Mouse (Mus musculus) mouse embryonic stem cell (cell line): ENCODE results near the gene Tmem203.

ENCODE experiments used
- in situ Hi-C, 2 experiments: fragments of 300-500 bp; cut with MboI; formaldehyde crosslinking; loops; 1 replicate in 1 of 2; 3 replicates in 1 of 2; pipeline ENCODE4 v1.14.3; 2019 to 2020; ENCODE audit warnings: low sequenced_read_pairs in 2 of 2, low pct_unique_long_range_greater_than_20kb in 1 of 2, mixed read lengths in 1 of 2; ENCODE audit not compliant: unreplicated experiment in 1 of 2

Gene Tmem203

DNA sequence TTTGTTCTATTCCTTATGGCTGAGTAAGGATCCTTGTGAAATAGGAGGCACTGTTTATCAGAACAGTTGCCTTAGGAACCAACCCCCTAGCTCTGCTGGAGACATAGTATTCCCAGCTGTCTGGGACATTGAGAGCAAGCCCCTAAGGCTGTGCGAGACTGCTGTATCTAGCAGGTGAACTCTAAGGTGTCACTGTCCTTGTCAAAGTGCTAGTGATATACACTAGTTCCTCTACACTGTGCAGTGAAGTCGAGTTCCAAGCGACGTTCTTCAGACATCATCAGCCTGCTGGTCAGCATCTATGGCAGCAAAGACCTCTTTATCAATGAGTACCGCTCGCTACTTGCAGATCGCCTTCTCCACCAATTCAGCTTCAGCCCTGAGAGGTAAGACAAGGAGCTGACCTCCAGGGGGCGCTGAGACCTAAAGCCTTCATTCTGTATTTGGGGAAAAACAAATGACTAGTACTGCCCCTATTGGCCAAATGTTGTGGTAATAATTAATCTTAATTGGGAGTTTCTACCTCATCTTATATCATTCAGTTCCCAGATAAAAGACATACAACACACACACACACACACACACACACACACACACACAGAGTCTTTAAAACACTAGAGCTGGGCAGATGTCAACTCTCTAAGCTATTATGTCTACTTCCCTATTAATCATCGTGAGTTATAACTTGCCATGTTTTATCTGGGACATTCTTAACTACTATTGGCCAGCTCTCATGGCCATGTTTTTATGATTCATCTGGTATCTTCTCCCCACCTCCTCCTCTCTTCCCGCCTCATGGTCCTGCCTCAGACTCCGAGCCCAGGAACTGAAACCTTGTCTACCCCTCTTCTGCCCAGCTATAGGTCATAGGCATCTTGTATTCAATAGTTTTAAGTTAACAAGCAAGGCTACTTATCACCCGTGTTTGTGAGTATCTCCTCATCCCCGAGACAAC lies 24.0 kb downstream of the Tmem203 start:
- in situ Hi-C loops: no loop called here

DNA sequence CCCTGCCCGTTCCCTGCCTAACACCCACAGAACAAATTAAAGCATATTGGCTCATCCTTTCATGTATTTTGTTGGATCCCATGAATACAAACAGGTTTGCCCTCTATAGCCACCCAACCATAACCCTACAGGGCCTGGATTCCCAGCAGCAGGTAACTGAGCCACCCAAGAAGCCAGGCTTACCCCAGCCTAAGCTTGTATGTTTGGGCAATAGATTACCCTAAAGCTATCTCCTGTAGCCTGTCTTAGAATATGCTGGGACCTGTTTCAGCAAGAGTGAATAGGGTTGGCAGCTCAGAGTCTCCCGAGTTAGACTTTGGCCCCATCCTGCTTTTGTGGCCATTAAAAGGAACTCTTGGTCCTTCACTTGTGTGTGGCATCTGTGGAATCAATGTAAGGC lies 30.3 kb downstream of the Tmem203 start:
- in situ Hi-C loops: no loop called here

DNA sequence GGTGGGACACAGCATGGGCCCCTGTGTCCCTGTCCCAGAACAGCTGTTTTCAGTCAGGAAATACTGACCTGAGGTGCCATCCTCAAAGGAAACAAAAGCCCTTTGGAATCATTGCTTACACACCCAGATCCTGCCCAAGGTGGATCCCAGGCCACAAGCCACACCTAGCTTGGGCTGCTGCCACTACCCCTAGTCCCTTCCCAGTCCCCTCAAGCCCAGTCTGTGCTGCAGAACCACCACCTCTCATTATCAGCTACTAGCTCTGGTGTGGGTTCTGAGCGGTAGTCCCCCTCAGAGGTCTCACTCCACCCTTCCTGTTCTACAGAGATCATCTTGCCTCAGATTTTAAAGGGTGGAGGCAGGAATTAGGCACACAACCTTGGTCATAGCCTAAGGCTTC lies 31.1 kb downstream of the Tmem203 start:
- in situ Hi-C loops: no loop called here

DNA sequence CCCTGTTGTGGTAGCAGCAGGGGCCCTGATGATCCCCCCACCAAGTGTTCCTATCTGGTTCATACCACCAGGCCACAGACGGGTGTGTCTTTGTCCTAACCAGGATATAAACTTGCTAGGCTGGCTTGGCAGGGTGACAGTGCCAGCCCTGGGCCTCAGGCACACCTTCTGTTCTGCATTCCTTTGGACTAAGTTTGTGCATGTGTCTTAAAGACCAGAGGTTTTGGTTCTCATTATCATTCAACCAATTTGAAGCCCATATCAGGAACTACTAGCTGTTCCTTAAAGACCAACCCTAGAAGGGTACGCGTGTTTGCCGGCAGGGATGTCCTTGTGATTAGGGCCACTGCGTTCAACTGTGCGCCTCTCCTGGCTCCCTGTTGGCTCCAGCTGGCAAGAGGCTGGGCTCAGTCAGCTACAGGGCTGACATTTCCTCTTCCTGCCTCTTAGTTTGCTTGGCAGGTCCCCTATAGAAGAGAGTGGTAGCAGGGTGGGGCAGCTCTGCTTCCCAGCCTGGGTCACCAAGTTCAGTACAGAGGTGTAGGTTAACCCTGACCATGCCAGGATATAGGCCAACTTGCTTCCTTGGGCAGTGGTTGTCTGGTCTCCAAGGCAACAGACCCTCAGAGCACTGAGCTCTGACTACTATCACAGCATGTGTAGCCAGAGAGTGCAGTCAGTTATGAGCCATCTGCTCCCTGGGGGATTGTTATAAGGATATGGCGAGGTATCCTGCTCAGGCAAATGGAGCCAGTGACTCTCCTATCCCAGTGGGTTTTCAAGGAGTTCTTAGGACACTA lies 31.8 kb downstream of the Tmem203 start:
- in situ Hi-C loops: no loop called here

DNA sequence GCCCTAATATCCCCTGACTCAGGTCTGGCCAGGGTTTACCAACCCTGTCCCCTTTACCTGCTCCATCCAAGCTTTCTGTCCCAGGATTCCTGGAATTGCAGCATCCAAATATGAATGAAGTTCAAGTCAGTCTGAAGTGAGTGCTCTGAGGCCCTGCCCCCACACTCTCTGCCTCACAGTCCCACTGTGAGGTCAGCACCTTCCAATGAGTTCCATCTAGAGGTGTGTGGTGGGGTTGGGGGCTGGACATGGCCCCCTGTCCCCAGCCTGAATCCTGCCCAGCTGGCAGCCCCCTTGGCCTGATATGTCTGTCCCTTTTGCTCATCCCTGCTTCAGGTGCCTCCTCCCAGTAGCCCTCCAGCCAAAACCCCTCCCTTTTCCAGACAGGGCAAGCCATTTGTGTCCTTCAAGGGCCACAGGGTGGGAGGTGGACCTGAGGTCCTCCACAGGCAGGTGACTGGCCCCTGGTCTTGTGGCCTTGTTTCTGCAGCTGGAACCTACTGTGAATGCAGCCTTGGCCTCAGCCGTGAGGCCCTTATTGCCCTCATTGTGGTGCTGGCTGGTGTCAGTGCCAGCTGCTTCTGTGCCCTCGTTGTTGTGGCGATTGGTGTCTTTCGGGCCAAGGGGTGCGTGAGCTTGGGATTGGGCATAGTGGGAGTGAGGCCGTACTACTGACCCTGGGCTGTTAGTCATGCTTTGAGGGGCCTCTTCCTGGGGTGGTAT lies 32.8 kb downstream of the Tmem203 start, which contains the start of gene Tmem210:
Gene Tmem210, plus strand, starts transcription at position 219 of the 723 bp plus-strand sequence.
- in situ Hi-C loops: no loop called here

DNA sequence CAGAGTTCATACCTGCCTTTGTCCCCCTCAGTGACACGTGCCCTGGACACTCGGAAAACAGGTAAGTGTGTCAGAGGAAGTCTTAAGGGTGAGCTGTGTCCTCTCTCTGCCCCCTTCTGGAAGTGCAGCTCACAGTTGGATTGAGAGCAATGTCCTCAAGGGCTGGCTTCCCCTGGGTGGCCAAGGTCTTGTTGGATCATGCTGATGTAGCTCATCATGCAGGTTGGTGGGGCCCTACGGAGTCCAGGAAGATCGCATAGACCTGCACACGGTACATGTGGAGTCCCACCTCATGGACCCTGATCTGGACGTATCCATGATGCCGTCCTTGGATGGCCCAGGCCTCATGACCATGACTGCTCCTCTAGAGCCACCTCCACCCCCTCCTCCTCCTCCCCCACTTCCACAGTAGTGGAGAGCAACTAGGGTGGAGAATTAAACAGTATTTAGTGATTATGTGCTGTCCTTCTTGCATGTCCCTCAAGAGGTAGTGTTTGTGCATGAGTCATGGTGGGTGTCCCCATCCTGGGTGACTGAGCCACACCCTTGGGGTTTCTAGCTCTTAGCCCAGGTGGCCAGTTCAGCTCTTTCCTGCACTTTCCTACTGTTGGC lies 33.6 kb downstream of the Tmem203 start:
- in situ Hi-C loops: no loop called here

DNA sequence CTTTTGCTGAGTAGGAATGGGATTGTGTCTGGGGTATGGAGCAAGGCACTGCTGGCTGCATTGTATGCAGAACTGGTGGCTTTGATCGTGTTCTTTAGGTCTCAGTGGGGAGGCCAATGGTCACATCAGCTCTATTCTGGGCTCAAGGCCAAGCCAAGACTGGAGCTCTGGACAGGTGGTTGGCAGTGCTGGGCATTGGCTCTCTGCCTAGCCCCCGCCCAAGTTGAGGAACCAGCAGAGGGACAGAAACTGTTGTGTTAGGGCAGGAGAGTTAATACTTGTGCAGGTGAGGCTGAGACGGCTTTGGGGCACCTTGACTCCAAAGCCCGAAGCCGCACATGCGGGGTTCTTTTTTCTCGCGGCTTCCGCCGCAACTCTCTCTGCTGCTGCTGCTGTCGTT lies 34.4 kb downstream of the Tmem203 start, which contains the start of gene Lrrc26:
Gene Lrrc26, plus strand, starts transcription at position 265 of the 400 bp plus-strand sequence.
- in situ Hi-C loops: no loop called here

DNA sequence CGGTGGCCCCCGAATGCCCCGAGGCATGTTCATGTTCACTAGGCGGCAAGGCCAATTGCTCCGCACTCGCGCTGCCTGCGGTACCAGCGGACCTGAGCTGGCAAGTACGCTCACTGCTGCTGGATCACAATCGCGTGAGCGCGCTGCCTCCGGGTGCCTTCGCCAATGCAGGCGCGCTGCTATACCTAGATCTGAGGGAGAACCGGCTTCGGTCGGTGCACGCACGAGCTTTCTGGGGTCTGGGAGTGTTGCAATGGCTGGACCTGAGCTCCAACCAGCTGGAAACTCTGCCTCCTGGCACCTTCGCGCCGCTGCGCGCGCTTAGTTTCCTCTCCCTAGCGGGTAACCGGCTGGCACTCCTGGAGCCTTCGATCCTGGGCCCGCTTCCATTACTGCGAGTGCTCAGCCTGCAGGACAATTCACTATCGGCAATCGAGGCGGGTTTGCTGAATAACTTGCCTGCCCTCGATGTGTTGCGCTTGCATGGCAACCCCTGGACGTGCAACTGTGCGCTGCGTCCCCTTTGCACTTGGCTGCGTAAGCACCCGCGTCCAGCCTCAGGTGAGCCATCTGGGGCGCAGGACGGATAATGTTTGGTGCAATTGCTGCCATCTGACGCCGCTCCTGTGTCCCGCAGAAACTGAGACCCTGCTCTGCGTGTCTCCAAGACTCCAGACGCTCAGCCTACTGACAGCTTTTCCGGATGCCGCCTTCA lies 35.0 kb downstream of the Tmem203 start:
- in situ Hi-C loops: no loop called here

DNA sequence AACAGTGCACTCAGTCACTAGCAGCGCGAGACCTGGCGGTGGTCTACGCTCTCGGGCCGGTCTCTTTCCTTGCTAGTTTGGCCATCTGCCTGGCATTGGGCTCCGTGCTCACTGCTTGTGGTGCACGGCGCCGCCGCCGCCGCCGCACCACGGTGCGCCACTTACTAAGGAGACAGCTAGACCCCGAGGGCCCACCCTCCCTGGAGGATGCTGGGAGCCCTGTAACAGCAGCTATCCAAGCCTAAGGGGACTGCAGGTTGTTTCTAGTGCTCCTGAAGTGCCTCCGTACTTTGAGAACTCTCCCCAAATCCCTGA lies 35.5 kb downstream of the Tmem203 start:
- in situ Hi-C loops: no loop called here

DNA sequence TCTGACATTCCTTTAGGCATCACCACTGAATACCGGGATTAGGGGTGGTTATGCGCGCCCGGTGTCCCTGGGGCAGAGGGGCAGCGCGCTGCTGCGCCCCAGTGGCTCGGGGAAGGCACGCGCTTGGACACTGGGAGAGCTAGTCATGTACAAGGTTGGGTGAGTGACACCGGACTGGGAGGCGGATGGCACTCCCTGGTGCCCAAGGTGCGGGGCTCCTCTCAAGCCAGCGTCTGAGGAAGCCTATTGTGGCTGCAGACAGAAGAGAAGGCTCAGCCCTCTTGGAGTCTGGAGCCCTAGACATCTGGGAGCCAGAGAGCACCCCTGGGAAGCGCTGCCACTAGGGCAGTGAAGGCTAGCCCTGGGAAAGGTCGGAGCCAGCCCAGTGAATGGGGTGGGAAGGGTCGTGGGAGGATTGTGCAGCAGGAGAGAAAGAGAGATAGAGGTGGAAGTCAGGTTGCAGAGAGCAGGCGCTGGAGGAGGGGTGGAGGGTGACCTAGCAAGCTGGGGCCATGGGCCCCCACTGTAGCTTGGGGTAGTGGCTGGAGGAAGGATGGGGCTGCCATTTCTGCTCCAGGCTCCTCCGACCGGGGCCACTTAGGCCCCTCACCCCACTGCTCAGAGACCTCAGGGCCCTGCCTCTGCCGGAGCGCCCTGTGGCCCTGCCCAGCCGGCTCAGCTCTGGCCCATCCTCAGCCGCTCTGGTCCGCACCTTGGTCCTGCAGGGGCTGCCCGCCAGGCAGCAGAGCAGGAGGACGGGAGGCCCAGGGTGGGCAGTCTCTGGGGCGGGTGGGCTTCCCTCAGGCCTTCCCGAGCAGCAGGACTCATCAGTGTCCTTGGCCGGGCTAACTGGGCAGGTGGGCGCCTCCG lies 36.2 kb downstream of the Tmem203 start:
- in situ Hi-C loops: no loop called here

DNA sequence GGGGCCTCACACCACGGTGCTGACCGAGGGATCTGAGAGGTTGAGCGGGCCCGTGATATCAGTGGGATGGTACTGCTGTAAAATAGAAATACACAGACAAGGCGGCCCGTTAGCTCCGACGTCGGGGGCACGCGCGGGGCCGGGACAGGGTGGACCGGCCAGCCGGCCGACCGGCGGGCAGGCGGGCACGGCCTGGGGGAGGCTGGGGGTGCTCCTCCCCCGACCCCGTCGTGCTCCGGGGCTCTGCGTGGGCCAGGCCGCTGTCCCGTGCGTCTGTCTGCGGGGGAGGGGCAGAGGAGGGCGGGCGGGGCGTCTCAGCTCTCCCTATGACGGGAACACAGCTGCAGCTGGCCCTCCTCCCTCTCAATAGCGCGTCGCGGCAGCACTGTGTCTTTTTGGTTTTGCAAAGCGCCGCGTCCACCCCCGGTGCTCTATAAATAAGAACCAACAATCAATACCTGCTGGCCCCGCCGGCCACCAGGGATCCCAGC lies 36.9 kb downstream of the Tmem203 start:
- in situ Hi-C loops: no loop called here

DNA sequence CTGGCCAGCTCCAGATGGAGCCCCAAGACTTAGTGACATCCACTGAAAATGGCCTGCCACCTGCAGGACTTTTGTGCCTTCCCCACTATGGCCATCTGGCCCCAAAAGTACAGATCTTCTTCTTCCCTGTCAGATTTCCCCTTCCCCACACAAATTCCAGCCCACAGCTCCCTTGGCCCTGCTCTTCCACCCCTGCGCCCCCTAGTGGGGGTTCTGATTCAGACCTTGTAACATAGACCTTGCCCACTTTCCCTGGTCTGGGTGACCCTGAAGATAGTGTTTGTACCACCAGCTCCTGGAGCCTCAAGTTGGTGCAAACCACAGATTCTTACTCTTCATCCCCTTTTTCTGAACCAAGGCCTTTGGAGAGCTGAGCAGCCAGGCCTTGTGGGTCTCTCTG lies 37.6 kb downstream of the Tmem203 start:
- in situ Hi-C loops: no loop called here

DNA sequence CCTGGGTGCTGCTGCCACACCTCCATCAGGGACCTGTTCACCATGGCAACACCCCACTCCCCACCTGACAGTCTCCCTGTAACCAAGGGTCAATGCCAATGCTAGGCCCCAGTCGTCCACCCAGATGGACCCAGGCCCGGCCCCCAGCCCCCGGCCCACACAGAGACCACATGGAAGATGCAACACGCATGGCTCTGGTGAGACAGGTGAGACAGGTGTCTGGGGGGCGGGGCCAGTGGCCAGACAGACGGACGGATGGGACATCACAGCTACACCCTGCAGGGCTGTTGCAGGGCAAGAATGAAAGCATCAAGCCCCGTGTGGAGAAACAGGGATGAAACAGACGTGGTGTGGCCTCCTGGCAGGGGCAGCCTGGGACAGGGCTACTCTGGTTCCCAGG lies 38.5 kb downstream of the Tmem203 start:
- in situ Hi-C loops: no loop called here

DNA sequence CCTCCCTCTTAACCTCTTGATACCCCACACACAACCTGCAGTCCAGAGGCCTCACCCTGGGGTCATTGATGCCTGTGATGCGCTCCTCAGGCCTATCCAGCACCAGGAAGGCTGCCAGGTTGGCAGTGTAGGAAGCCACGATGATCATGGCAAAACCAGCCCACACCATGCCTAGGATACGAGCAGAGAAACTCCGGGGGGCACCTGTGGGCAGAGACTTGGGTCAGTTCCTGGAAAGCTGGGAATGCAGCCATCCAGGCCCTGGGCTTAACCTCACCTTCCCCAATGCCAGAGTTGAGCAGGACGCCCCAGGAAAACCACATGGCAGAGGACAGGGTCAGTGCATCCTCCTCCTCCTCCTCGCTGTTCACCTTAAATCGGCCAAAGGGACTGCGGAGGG lies 41.9 kb downstream of the Tmem203 start:
- in situ Hi-C loops: no loop called here

DNA sequence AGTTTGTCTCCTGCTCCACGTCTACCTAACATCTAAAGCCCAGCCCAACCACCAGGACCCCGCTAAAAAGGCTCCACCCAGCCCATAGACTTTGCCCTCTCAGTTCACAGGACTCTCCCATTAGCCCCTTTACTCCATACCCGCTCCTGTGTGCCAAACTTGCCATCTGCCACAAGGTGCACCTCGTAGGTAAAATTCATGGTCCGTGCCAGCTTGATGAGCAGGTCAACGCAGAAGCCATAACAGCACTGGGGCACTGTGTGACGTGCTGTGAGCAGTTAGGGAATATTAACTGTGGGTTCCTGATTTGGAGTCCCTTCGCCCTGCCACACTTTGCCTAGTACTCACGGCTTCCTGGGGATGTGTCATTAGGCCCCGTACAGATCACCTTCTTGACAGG lies 42.8 kb downstream of the Tmem203 start:
- in situ Hi-C loops: no loop called here

DNA sequence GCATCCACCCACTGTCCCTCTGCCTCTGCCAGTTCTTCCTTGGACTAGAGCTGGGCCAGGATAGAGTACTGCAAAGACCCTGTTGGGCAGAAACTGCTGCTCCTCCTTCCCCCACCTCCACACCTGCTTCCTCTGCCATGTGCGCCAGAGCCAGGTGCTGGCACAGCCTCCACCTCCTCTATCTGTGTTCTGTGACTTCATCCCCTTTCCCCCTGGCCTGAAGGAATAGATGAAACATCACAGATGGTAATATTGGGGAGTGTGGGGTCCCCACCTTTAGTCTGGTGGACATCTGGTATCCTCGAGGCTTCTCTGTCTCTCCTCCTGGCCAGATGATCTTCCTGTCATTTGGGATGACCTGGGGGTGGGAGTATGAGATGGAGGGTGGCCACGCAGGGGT lies 48.2 kb downstream of the Tmem203 start:
- in situ Hi-C loops: no loop called here
